Mouse (Mus musculus): ENCODE measurements at regions not wholly inside any gene's neighbourhood (a gene's known extent, or its start where the extent isn't known, plus 50 kb on each side); places are given as distances from the start of the nearest gene placed in this dataset.

DNA sequence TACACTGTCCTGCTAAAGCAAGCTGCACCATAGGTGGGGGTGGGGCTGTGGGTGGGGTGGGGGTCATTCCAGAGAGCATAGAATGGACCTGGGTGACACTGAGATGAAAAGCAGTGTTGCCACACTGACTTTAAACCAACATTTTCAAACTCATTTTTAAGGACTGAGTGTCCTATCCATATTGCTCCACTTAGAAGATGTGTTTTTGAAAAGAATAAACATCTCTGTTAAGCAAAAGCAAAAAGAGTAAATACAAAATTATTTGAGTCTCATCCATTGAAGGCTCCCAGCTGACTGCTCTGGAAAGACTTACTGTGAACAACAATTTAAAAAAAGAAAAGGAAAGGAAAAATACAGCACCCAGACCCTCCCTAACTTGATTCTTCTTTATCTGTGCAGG is 202.3 kb upstream of the Usp24 start:
- TF ChIP-seq CTCF (IDR thresholded peaks at IDR 0.05; ENCODE audit: low read depth) (no peak), EP300 (IDR thresholded peaks at IDR 0.05; ENCODE audit: low read depth) (no peak)

Measured in liver, embryonic 14.5 days (tissue).